Mouse (Mus musculus) lung, postnatal 0 days (tissue): ENCODE data around the gene Pde10a.

Experiments used
- CTCF ChIP-seq: IDR thresholded peaks from 2 replicates; pipeline ENCODE4 v1.5.1; 2016; ENCODE audit warnings: antibody characterized with exemption, mild to moderate bottlenecking
- EP300 ChIP-seq: IDR thresholded peaks from 2 replicates; pipeline ENCODE4 v1.6.1; 2016; ENCODE audit warnings: antibody characterized with exemption, mild to moderate bottlenecking, control low read depth

DNA sequence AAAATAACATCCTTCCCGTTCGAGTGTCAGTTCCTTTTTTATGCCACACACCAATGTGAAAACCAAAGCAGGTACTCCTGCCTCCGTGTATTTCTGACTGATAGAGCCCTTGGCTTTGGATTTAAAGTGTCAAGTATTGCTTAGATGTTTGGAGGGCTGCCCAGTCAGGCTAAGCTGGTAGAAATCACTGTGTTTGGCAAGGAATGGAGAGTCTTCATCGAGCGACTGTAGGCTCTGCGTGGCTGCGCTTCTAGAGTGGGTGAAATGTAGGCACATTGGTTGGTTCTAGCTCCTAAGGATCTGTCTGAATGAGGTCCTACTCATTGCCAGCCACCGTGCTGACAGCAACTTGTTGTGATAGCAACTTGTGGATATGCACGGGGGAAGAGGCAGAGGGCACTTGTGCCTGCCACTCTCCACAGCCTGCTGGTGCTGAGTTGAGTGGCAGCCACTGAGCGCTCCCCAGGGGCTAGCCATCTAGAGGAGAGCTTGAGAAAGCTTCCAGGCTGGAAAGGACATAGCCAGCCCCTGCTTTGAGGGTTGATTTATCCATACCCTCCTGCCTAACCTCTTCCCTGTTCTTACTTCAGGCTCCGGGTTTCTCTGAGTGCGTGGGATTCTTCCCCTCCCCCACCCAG, 287.2 kb downstream of the Pde10a start:
- TF ChIP-seq CTCF (peak; percentile 29), EP300 (no peak)
